Mouse (Mus musculus) heart, postnatal 0 days (tissue): Measurements from ENCODE around the gene Hoxb6. TPM values are rescaled to one million over a fixed set of nuclear protein-coding genes. Genes with fewer than 3 reads are reported as not detected.

ENCODE experiments used
- ATAC-seq: fragments of 200-750 bp; cut with Nextera tagmentation; 2 replicates; pipeline ENCODE4 v1.8.0; 2017; ENCODE audit warnings: low read depth, moderate number of reproducible peaks, moderate library complexity; ENCODE audit not compliant: insufficient read depth
- DNase-seq: peaks from one replicate; pipeline ENCODE4 v3.0.0-alpha.2; 2016; ENCODE audit warnings: low spot score
- H3K27ac ChIP-seq: fragments of 300-500 bp; sonication (generic); 2 replicates; pipeline ENCODE4 v1.5.1; 2014; ENCODE audit warnings: low read depth, mild to moderate bottlenecking
- H3K27me3 ChIP-seq: fragments of 300-500 bp; sonication (generic); 2 replicates; pipeline ENCODE4 v1.6.1; 2014; ENCODE audit warnings: low read length, mixed read lengths; ENCODE audit not compliant: control insufficient read depth, insufficient read depth
- H3K36me3 ChIP-seq: fragments of 300-500 bp; sonication (generic); replicated peaks from 2 replicates; pipeline ENCODE4 v1.6.1; 2014; ENCODE audit warnings: low read length, mixed read lengths; ENCODE audit not compliant: control insufficient read depth, insufficient read depth
- H3K4me1 ChIP-seq: fragments of 300-500 bp; sonication (generic); 2 replicates; pipeline ENCODE4 v1.6.1; 2014; ENCODE audit warnings: antibody characterized with exemption; ENCODE audit not compliant: control insufficient read depth, insufficient read depth
- H3K4me2 ChIP-seq: fragments of 300-500 bp; sonication (generic); 2 replicates; pipeline ENCODE4 v1.6.1; 2014; ENCODE audit warnings: low read depth, mild to moderate bottlenecking, low read length, moderate library complexity
- H3K4me3 ChIP-seq: fragments of 300-500 bp; sonication (generic); 2 replicates; pipeline ENCODE4 v1.5.1; 2014; ENCODE audit warnings: low read depth, low read length
- H3K9ac ChIP-seq: fragments of 300-500 bp; sonication (generic); replicated peaks from 2 replicates; pipeline ENCODE4 v1.6.1; 2014; ENCODE audit warnings: low read depth, low read length, mixed read lengths
- H3K9me3 ChIP-seq: fragments of 300-500 bp; sonication (generic); replicated peaks from 2 replicates; pipeline ENCODE4 v1.6.1; 2016; ENCODE audit warnings: low read length; ENCODE audit not compliant: control insufficient read depth
- CTCF ChIP-seq: IDR thresholded peaks from 2 replicates; pipeline ENCODE4 v1.5.1; 2016; ENCODE audit warnings: antibody characterized with exemption, control low read depth, low read depth
- EP300 ChIP-seq: IDR thresholded peaks from 2 replicates; pipeline ENCODE4 v1.6.1; 2016; ENCODE audit warnings: antibody characterized with exemption, low read depth
- WGBS: fragments of 180-500 bp; shearing (Covaris S2); extraction: QIAGEN DNeasy Blood & Tissue Kit; methylation state at CpG from one replicate; pipeline ENCODE4 v1.1.7; 2014; 5-methylcytosine and 5-hydroxymethylcytosine counted together
- polyA plus RNA-seq: library from polyadenylated mRNA; unstranded; fragments of >200 nt; fragmentation: Nextera tagmentation; extraction: Ambion mirVana; gene quantifications from 2 replicates; pipeline ENCODE4 v1.2.1, GENCODE M21; 2015
- total RNA-seq: library from RNA; depleted of rRNA; stranded (reverse); fragments of >200 nt; gene quantifications from 2 replicates; pipeline ENCODE4 v1.2.3, GENCODE M21; 2014; ENCODE audit warnings: low replicate concordance

Hoxb6 gene
- total and polyA plus RNA-seq, 2 experiments from 2014 or later, result not detected

DNA sequence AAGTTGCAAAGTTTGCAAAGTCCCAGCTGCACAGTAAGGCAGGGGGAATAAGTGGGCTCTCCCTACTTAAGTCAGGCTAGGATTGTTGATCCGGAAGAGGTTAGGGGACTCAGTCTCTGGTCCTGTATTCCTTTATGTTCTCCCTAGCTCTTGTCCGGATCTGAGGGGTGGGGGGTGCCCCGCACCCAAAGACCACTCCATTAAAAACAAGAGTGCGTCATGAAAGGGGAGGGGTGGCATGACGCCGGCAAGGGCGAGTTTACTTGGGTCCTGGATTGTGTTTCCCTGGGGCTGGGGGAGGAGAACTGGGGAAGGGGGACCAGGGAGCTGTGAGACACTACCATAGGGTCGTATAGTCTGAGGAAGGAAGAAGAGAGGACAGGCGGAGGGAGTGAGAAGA lies 7.5 kb downstream of the Hoxb6 start:
- no peak for ATAC-seq
- no peak for TF ChIP-seq EP300
- no peak overlapping the region for H3K4me2 ChIP-seq
- no peaks in the 10 kb centered on the region for H3K4me1 ChIP-seq
- H3K9ac ChIP-seq, result no peak overlapping the region
- peaks cover 100% of the 10 kb centered on the region for H3K27me3 ChIP-seq
- peak overlapping the region; percentile 30; the same call in 1 of the 2 replicates for H3K4me3 ChIP-seq
- 3% methylated on average over 9 of the region's 9 CpGs for WGBS
- no peak for DNase-seq
- H3K36me3 ChIP-seq, result no peaks in the 10 kb centered on the region
- H3K27ac ChIP-seq, result no peak overlapping the region
- H3K9me3 ChIP-seq, result no peaks in the 10 kb centered on the region

DNA sequence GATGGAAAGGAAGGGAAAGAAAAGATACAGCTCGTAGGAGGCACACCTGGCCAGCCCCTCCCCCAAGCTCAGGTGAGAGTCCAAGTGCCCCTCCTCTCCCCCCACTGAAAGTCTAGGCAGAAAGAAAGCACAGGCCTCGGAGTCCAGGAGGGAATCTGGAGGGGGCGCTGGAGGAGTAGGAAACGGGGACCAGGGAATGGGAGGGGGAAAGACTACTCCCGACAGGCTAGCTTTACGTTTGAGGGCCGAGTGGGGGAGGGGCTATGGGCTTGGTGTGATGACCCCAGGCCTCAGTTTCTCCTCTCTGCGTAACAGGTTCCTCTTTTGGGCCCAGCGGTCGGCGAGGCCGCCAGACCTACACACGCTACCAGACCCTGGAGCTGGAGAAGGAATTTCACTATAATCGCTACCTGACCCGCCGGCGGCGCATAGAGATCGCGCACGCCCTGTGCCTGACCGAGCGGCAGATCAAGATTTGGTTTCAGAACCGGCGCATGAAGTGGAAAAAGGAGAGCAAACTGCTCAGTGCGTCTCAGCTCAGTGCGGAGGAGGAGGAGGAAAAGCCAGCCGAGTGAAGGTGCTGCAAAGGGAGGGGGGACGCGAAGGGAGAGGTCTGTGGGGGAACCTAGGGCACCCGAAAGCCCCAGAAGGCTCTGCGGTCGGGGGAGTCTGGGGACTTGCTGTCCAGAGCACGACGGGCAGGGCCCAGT lies 8.2 kb downstream of the Hoxb6 start:
- no peak overlapping the region for H3K4me2 ChIP-seq
- no peak overlapping the region for H3K27ac ChIP-seq
- DNase-seq (no peak), ATAC-seq (no peak)
- peaks cover 100% of the 10 kb centered on the region for H3K27me3 ChIP-seq
- no peaks in the 10 kb centered on the region for H3K9me3 ChIP-seq
- WGBS, result 2% methylated on average over 35 of the region's 35 CpGs
- H3K36me3 ChIP-seq, result no peaks in the 10 kb centered on the region
- H3K9ac ChIP-seq, result no peak overlapping the region
- H3K4me1 ChIP-seq, result no peaks in the 10 kb centered on the region
- no peak overlapping the region for H3K4me3 ChIP-seq
- TF ChIP-seq EP300, result no peak

DNA sequence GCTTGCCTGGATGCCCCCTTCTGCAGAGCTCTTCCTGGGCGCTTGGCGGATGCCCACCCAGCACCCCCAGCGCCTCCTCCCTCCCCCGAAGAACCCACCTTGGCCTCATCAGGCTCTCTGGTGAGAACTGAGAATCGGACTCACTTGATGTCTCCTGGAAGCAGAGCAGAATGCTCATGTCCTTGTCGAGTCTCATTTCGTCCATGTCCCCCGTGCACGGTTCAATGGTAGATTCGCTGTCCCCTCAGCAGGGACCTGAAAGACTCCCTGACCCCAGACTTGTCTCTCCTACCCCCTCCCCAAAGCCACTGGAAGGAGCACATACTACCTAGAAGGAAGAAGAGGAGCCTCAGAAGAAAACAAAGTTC lies 8.8 kb downstream of the Hoxb6 start:
- H3K27me3 ChIP-seq, result peaks cover 100% of the 10 kb centered on the region
- no peak overlapping the region for H3K27ac ChIP-seq
- 13% methylated on average over 6 of the region's 10 CpGs for WGBS
- DNase-seq (no peak), ATAC-seq (no peak)
- no peak overlapping the region for H3K4me2 ChIP-seq
- no peaks in the 10 kb centered on the region for H3K9me3 ChIP-seq
- no peak overlapping the region for H3K4me3 ChIP-seq
- TF ChIP-seq CTCF, result no peak
- no peak for TF ChIP-seq EP300
- no peaks in the 10 kb centered on the region for H3K36me3 ChIP-seq
- H3K9ac ChIP-seq, result no peak overlapping the region
- H3K4me1 ChIP-seq, result no peaks in the 10 kb centered on the region

DNA sequence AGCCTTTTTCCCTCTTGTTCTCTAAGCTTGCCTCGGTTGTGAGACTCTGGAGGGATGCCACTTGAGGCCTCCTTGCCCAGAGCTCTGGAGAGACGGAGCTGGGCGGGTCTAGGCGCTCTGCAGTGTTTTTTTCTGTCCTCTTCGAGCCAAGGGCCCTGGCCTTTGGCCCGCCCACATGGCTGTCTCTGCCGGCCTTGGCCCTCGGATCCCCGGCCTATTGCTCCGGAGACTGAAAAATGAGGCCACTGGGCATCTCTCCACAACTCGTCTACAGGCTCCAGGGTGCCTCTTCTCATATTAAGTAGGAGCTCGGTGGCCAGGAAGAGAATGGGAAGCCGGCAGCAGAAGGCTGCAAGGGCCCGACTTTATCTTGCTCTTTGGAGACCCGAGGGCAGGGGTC lies 9.6 kb downstream of the Hoxb6 start:
- Histone ChIP-seq H3K4me1 (no peaks in the 10 kb centered on the region), H3K4me2 (no peak overlapping the region), H3K27me3 (peaks cover 100% of the 10 kb centered on the region), H3K4me3 (no peak overlapping the region), H3K9ac (no peak overlapping the region), H3K27ac (no peak overlapping the region), H3K36me3 (no peaks in the 10 kb centered on the region), H3K9me3 (no peaks in the 10 kb centered on the region)
- DNase-seq (no peak), ATAC-seq (no peak)
- WGBS, result 8% methylated on average over 15 of the region's 15 CpGs
- TF ChIP-seq CTCF (no peak), EP300 (no peak)

DNA sequence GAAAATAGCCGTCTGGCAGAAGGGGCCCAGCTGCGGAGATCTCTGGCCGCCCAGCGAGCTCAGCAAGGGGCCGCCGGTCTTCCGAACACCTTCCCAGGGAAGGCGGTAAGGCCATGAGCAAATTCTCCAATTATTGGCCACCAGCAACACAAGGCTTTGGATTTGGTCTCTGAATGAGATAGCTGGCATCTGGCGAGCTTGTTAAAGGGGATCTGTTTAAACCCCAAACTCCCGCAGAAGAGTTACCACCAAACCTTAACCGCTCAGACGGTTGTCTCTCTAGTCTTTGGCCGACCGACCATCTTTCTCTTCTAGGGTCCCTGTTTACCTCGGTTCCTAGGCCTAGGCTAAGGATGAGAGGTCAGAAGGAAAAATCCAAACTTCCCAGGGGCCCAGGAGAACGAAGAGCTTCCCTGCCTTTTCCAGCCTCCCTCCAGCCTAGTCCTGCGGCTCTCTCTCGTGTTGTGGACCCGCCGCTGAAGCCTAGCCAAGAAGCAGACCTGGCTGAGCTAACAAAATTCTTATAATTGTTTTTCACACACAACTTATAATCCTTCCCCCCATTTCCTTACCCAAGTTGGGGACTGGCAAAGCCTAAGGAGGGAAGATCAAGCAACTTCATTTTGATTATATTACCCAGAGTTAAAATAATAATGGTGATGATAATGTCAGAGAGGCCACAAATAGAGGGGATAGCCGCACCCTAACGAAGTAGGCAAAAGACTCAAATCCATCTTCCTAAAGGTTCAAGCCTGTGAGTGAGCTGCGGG lies 10.3 kb downstream of the Hoxb6 start:
- H3K9me3 ChIP-seq, result no peaks in the 10 kb centered on the region
- H3K4me2 ChIP-seq, result no peak overlapping the region
- ATAC-seq (no peak), DNase-seq (no peak)
- H3K4me1 ChIP-seq, result no peaks in the 10 kb centered on the region
- no peak overlapping the region for H3K4me3 ChIP-seq
- TF ChIP-seq CTCF (no peak), EP300 (no peak)
- H3K27me3 ChIP-seq, result peaks cover 100% of the 10 kb centered on the region
- H3K36me3 ChIP-seq, result no peaks in the 10 kb centered on the region
- H3K9ac ChIP-seq, result no peak overlapping the region
- WGBS, result 14% methylated on average over 23 of the region's 23 CpGs
- no peak overlapping the region for H3K27ac ChIP-seq
